Mouse (Mus musculus): Measurements from ENCODE around the gene Zfp974. TPM values are rescaled to one million over a fixed set of nuclear protein-coding genes. Genes with fewer than 3 reads are reported as not detected.
A peak's percentile ranks its signal among the peaks of the same experiment; 100 is the strongest.
"Not testable (repeated sequence)": the region's sequence is repeated elsewhere in the genome, so short reads cannot be mapped to it uniquely, and the experiment has no call there.

The Zfp974 gene
- 0.30 and 0.55 TPM in 2 replicates for polyA plus RNA-seq (2012; rRNA removed)
- 0.80 and 0.91 TPM in 2 replicates for polyA plus RNA-seq (2014; fragmentation: Nextera tagmentation; extraction: Ambion mirVana)

GRCm38 (mm10) chr7:27928818-27929695 is at the start of gene Zfp974:
Zfp974 (minus strand) TSS chr7:27929460.
- Histone ChIP-seq H3K27ac (no peak within 1 kb of the TSS), H3K27me3 (ENCODE audit: control insufficient read depth, insufficient read depth, low read length) (no peaks in the 10 kb centered on the region), H3K4me3 (ENCODE audit: insufficient read depth in 1 of 2, low read depth in 2 of 2, low read length in 2 of 2) (peak within 1 kb of the TSS; percentile 58 to 82), H3K9me3 (ENCODE audit: control insufficient read depth, low read length) (no peaks in the 10 kb centered on the region), H3K36me3 (replicated peaks; ENCODE audit: control insufficient read depth, insufficient read depth, low read depth) (no peaks in the 10 kb centered on the region), H3K9ac (replicated peaks) (peak within 1 kb of the TSS; percentile 57), H3K4me1 (replicated peaks; ENCODE audit: control insufficient read depth in 2 of 2, insufficient read depth in 2 of 2, low read length in 1 of 2) (peaks cover 4 to 10% of the 10 kb centered on the region in 2 experiments), H3K4me2 (ENCODE audit: low read depth) (peak within 1 kb of the TSS; percentile 66)
- WGBS (ENCODE audit: insufficient replicate concordance): 7% methylated on average over 40 of the region's 40 CpGs
- peak in 2 of 3 experiments; percentile 2 to 33 for DNase-seq (ENCODE audit: low read depth in 3 of 3, low spot score in 3 of 3)
- ATAC-seq (ENCODE audit: insufficient read depth): peak; percentile 50; the same call in 1 of the 2 replicates
- TF ChIP-seq EP300 (IDR thresholded peaks at IDR 0.05; ENCODE audit: low read depth): no peak

- H3K4me2 ChIP-seq (ENCODE audit: low read depth); H3K9ac ChIP-seq (replicated peaks); H3K36me3 ChIP-seq (replicated peaks; ENCODE audit: control insufficient read depth, insufficient read depth, low read depth); H3K27me3 ChIP-seq (ENCODE audit: control insufficient read depth, insufficient read depth, low read length); ATAC-seq (ENCODE audit: insufficient read depth); H3K9me3 ChIP-seq (ENCODE audit: control insufficient read depth, low read length); H3K4me3 ChIP-seq (ENCODE audit: insufficient read depth in 1 of 2, low read depth in 2 of 2, low read length in 2 of 2); DNase-seq (ENCODE audit: low read depth in 3 of 3, low spot score in 3 of 3); H3K27ac ChIP-seq; H3K4me1 ChIP-seq (replicated peaks; ENCODE audit: control insufficient read depth in 2 of 2, insufficient read depth in 2 of 2, low read length in 1 of 2): not testable (repeated sequence)
- WGBS (ENCODE audit: insufficient replicate concordance): 79% methylated on average over 13 of the region's 13 CpGs
Measured at GRCm38 (mm10) chr7:27949451-27949850, 20.2 kb upstream of the Zfp974 start.

- H3K4me1 ChIP-seq (replicated peaks; ENCODE audit: control insufficient read depth in 2 of 2, insufficient read depth in 2 of 2, low read length in 1 of 2); H3K36me3 ChIP-seq (replicated peaks; ENCODE audit: control insufficient read depth, insufficient read depth, low read depth); H3K9me3 ChIP-seq (ENCODE audit: control insufficient read depth, low read length); H3K4me2 ChIP-seq (ENCODE audit: low read depth); H3K27me3 ChIP-seq (ENCODE audit: control insufficient read depth, insufficient read depth, low read length); H3K9ac ChIP-seq (replicated peaks); H3K27ac ChIP-seq; H3K4me3 ChIP-seq (ENCODE audit: insufficient read depth in 1 of 2, low read depth in 2 of 2, low read length in 2 of 2); ATAC-seq (ENCODE audit: insufficient read depth); DNase-seq (ENCODE audit: low read depth in 3 of 3, low spot score in 3 of 3): not testable (repeated sequence)
- TF ChIP-seq CTCF (IDR thresholded peaks at IDR 0.05; ENCODE audit: low read depth): peak; percentile 43; the same call in 1 of the 2 replicates
- 21% methylated on average over 3 of the region's 7 CpGs for WGBS (ENCODE audit: insufficient replicate concordance)
Measured at GRCm38 (mm10) chr7:27941869-27942268, 12.6 kb upstream of the Zfp974 start.

GRCm38 (mm10) chr7:27933800-27934158 is 4.5 kb upstream of the Zfp974 start:
- ATAC-seq (ENCODE audit: insufficient read depth); H3K27me3 ChIP-seq (ENCODE audit: control insufficient read depth, insufficient read depth, low read length); H3K4me1 ChIP-seq (replicated peaks; ENCODE audit: control insufficient read depth in 2 of 2, insufficient read depth in 2 of 2, low read length in 1 of 2); H3K27ac ChIP-seq; H3K9ac ChIP-seq (replicated peaks); DNase-seq (ENCODE audit: low read depth in 3 of 3, low spot score in 3 of 3); H3K4me2 ChIP-seq (ENCODE audit: low read depth); H3K9me3 ChIP-seq (ENCODE audit: control insufficient read depth, low read length); H3K36me3 ChIP-seq (replicated peaks; ENCODE audit: control insufficient read depth, insufficient read depth, low read depth); H3K4me3 ChIP-seq (ENCODE audit: insufficient read depth in 1 of 2, low read depth in 2 of 2, low read length in 2 of 2): not testable (repeated sequence)
- 18% methylated on average over 1 of the region's 9 CpGs for whole genome bisulfite sequencing (ENCODE audit: insufficient replicate concordance)

DNA sequence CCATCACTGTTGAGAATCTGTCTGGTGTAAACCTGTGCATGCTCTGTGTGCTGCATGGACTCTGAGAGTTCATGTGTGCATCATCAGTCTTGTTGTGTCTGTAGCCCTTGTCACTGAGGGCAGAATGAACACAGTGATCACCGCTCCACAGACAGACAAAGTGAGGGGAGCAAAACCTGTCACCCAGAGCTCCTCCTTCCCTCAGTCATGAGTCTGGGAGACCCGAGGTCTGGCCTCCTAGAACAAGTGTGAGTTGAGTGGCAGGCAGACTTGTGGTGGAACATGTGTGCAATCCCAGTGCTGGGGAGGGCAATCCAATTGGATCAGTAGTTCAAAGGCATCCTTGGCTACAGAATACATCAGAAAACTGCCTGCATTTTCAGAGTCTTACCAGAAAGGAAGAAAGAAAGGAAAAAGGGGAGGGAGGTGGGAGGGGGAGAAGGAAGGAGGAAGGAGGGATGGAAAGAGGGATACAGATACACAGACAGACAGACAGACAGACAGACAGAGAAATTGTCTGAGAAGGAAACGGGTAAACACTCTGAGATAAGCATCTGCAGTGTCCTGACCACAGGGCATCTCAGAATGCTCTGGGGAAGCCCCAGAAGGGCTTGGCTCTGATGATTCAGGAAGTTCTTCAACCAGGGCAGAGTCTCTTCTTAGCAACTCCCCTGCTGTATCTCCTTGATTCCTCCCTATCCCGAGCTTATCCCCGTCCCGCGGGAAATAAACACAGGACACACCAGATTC is 4.0 kb upstream of the Zfp974 start:
- Histone ChIP-seq H3K27me3 (ENCODE audit: control insufficient read depth, insufficient read depth, low read length) (no peaks in the 10 kb centered on the region), H3K4me2 (ENCODE audit: low read depth) (peak overlapping the region; percentile 35; the same call in 1 of the 2 replicates), H3K9me3 (ENCODE audit: control insufficient read depth, low read length) (no peaks in the 10 kb centered on the region), H3K4me1 (replicated peaks; ENCODE audit: control insufficient read depth in 2 of 2, insufficient read depth in 2 of 2, low read length in 1 of 2) (peaks cover 4 to 10% of the 10 kb centered on the region in 2 experiments), H3K36me3 (replicated peaks; ENCODE audit: control insufficient read depth, insufficient read depth, low read depth) (no peaks in the 10 kb centered on the region), H3K4me3 (ENCODE audit: insufficient read depth in 1 of 2, low read depth in 2 of 2, low read length in 2 of 2) (no peak overlapping the region), H3K27ac (no peak overlapping the region), H3K9ac (replicated peaks) (no peak overlapping the region)
- peak; percentile 35; the same call in 1 of the 2 replicates for ATAC-seq (ENCODE audit: insufficient read depth)
- DNase-seq (ENCODE audit: low read depth in 3 of 3, low spot score in 3 of 3): peak in 1 of 3 experiments; percentile 36
- TF ChIP-seq CTCF (IDR thresholded peaks at IDR 0.05; ENCODE audit: low read depth) (no peak), EP300 (IDR thresholded peaks at IDR 0.05; ENCODE audit: low read depth) (no peak)
- WGBS (ENCODE audit: insufficient replicate concordance): 10% methylated on average over 7 of the region's 7 CpGs

- not testable (repeated sequence) for H3K9me3 ChIP-seq (ENCODE audit: control insufficient read depth, low read length); H3K4me3 ChIP-seq (ENCODE audit: insufficient read depth in 1 of 2, low read depth in 2 of 2, low read length in 2 of 2); H3K27me3 ChIP-seq (ENCODE audit: control insufficient read depth, insufficient read depth, low read length); H3K36me3 ChIP-seq (replicated peaks; ENCODE audit: control insufficient read depth, insufficient read depth, low read depth); H3K9ac ChIP-seq (replicated peaks); DNase-seq (ENCODE audit: low read depth in 3 of 3, low spot score in 3 of 3); ATAC-seq (ENCODE audit: insufficient read depth); H3K4me2 ChIP-seq (ENCODE audit: low read depth); H3K27ac ChIP-seq
- peaks cover 4 to 10% of the 10 kb centered on the region in 2 experiments for H3K4me1 ChIP-seq (replicated peaks; ENCODE audit: control insufficient read depth in 2 of 2, insufficient read depth in 2 of 2, low read length in 1 of 2)
- WGBS (ENCODE audit: insufficient replicate concordance): 12% methylated on average over 4 of the region's 4 CpGs
Measured at GRCm38 (mm10) chr7:27927041-27927440, 2.2 kb downstream of the Zfp974 start.

GRCm38 (mm10) chr7:27910952-27911351 is 18.3 kb downstream of the Zfp974 start:
- not testable (repeated sequence) for H3K9me3 ChIP-seq (ENCODE audit: control insufficient read depth, low read length); H3K36me3 ChIP-seq (replicated peaks; ENCODE audit: control insufficient read depth, insufficient read depth, low read depth); H3K27ac ChIP-seq; H3K4me3 ChIP-seq (ENCODE audit: insufficient read depth in 1 of 2, low read depth in 2 of 2, low read length in 2 of 2); H3K4me1 ChIP-seq (replicated peaks; ENCODE audit: control insufficient read depth in 2 of 2, insufficient read depth in 2 of 2, low read length in 1 of 2); H3K27me3 ChIP-seq (ENCODE audit: control insufficient read depth, insufficient read depth, low read length); ATAC-seq (ENCODE audit: insufficient read depth); DNase-seq (ENCODE audit: low read depth in 3 of 3, low spot score in 3 of 3); H3K9ac ChIP-seq (replicated peaks); H3K4me2 ChIP-seq (ENCODE audit: low read depth)
- 47% methylated on average over 3 of the region's 4 CpGs for WGBS (ENCODE audit: insufficient replicate concordance)

Data from liver, embryonic 14.5 days (tissue).